Mouse (Mus musculus) G1E (cell line): ENCODE data around the gene Prkcb.

Source experiments
- CTCF ChIP-seq: IDR thresholded peaks from 2 replicates; pipeline ENCODE4 v1.5.1; 2012; ENCODE audit warnings: low read depth, low read length, inconsistent platforms, mixed read lengths
- GATA1 ChIP-seq: IDR thresholded peaks from 2 replicates; pipeline ENCODE4 v1.6.1; 2012; ENCODE audit warnings: borderline replicate concordance, low read length, inconsistent platforms, mixed read lengths
- GATA2 ChIP-seq: IDR thresholded peaks from 2 replicates; pipeline ENCODE4 v1.6.1; 2012; ENCODE audit warnings: low read depth, low read length, inconsistent platforms, borderline replicate concordance

DNA sequence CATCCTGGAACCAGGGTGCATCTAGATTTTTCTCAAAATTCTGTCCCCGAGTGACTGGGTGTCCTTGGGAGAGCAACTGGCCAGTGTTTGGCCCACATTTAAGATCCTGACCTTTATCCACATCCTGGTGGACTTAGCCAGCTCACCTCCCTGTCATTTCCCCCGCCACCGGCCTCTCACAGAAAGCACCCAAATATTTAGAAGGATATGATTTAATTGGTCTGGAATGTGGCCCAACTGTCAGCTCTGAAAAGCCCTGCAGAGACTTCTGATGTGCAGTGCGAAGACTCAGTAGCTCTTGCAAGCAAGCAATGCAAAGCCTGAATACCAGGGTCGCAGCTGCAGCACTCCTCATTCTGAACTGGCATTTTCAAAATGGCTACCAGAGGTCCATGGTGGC is 274.0 kb downstream of the Prkcb start:
- no peak for TF ChIP-seq GATA2
- TF ChIP-seq CTCF, result no peak
- no peak for TF ChIP-seq GATA1
